ENCODE assay signal across 25 mouse cellular contexts in the genomic region with DNA sequence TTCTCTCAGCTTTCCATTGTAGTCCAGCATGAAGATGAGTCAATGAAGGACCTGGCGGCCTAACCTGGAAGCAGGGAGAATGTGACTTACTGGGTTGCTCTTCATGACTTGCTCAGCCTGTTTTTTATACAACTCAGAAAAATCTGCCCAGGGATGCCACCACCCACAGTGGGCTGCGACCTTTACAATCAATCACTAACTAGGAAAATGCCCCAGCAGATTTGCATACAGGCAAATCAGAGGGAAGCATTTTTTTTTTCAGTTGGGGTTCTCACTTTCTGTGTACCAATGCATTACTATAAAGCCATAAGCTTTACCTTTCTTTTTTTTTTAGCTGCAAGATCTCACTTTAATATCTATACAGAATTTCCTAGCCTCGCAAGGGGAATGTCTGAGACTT.
"Had no signal": no experiment of that assay in that cellular context is flagged by ENCODE, and none has a peak within 500 bp of the region (broad histone marks: within the 10 kb centered on the region; RNA-seq: fewer than 3 reads in every experiment).

No protein-coding gene starts in this region.

- H3K4me3 ChIP-seq: heart, adult 2 months; heart, embryonic 13.5 days; heart, embryonic 15.5 days; hindbrain, embryonic 10.5 days; hindbrain, embryonic 12.5 days; intestine, embryonic 15.5 days; layer of hippocampus, adult 2 months; left cerebral cortex, adult 2 months; limb, embryonic 10.5 days; limb, embryonic 12.5 days; liver, embryonic 13.5 days; liver, embryonic 15.5 days had no signal

- H3K4me1 ChIP-seq: heart, embryonic 13.5 days; heart, embryonic 15.5 days; hindbrain, embryonic 10.5 days; hindbrain, embryonic 12.5 days; intestine, embryonic 15.5 days; limb, embryonic 10.5 days; limb, embryonic 12.5 days; liver, embryonic 13.5 days; liver, embryonic 15.5 days had no signal

- H3K4me2 ChIP-seq: heart, embryonic 11.5 days; heart, embryonic 13.5 days; heart, embryonic 15.5 days; hindbrain, embryonic 12.5 days; hindbrain, embryonic 14.5 days; intestine, embryonic 15.5 days; limb, embryonic 12.5 days; liver, embryonic 11.5 days; liver, embryonic 13.5 days; liver, embryonic 15.5 days had no signal

- H3K27me3 ChIP-seq: heart, embryonic 13.5 days; heart, embryonic 15.5 days; hindbrain, embryonic 12.5 days; intestine, embryonic 15.5 days; limb, embryonic 12.5 days; liver, embryonic 13.5 days; liver, embryonic 15.5 days had no signal

- ATAC-seq: forebrain, postnatal 0 days; hindbrain, embryonic 16.5 days; inflammation-experienced regulatory T-cells, adult 6 months; intestine, embryonic 15.5 days; intestine, postnatal 0 days; liver, postnatal 0 days had no signal

- DNase-seq: forebrain, postnatal 0 days; gastrocnemius, postnatal 10 days; gastrocnemius, postnatal 25 days; heart, adult 2 months; heart, postnatal 14 days; heart, postnatal 4 days; liver; liver, embryonic 13.5 days; liver, postnatal 0 days had no signal

- H3K36me3 ChIP-seq: heart, embryonic 13.5 days; heart, embryonic 15.5 days; hindbrain, embryonic 10.5 days; hindbrain, embryonic 12.5 days; intestine, embryonic 15.5 days; limb, embryonic 10.5 days; limb, embryonic 12.5 days; liver, embryonic 13.5 days; liver, embryonic 15.5 days had no signal

- H3K27ac ChIP-seq: heart, adult 2 months; heart, embryonic 13.5 days; heart, embryonic 15.5 days; hindbrain, embryonic 10.5 days; hindbrain, embryonic 12.5 days; hindbrain, embryonic 14.5 days; intestine, embryonic 15.5 days; layer of hippocampus, adult 2 months; left cerebral cortex, adult 2 months; limb, embryonic 10.5 days; limb, embryonic 12.5 days; liver, embryonic 13.5 days; liver, embryonic 15.5 days had no signal

- H3K9ac ChIP-seq: forebrain, postnatal 0 days; heart, embryonic 13.5 days; heart, embryonic 15.5 days; hindbrain, embryonic 12.5 days; hindbrain, embryonic 14.5 days; intestine, embryonic 15.5 days; limb, embryonic 12.5 days; liver, embryonic 13.5 days; liver, embryonic 15.5 days; liver, postnatal 0 days had no signal

- H3K9me3 ChIP-seq: heart, embryonic 13.5 days; heart, embryonic 15.5 days; hindbrain, embryonic 10.5 days; hindbrain, embryonic 12.5 days; intestine, embryonic 15.5 days; limb, embryonic 10.5 days; limb, embryonic 12.5 days; liver, embryonic 13.5 days; liver, embryonic 15.5 days had no signal
